Mouse (Mus musculus): ENCODE results near the gene Dgcr2. TPM values are rescaled to one million over a fixed set of nuclear protein-coding genes. Genes with fewer than 3 reads are reported as not detected.

Dgcr2 gene
- polyA plus RNA-seq, 1 experiment from 2014 or later, result 83.3 TPM

DNA sequence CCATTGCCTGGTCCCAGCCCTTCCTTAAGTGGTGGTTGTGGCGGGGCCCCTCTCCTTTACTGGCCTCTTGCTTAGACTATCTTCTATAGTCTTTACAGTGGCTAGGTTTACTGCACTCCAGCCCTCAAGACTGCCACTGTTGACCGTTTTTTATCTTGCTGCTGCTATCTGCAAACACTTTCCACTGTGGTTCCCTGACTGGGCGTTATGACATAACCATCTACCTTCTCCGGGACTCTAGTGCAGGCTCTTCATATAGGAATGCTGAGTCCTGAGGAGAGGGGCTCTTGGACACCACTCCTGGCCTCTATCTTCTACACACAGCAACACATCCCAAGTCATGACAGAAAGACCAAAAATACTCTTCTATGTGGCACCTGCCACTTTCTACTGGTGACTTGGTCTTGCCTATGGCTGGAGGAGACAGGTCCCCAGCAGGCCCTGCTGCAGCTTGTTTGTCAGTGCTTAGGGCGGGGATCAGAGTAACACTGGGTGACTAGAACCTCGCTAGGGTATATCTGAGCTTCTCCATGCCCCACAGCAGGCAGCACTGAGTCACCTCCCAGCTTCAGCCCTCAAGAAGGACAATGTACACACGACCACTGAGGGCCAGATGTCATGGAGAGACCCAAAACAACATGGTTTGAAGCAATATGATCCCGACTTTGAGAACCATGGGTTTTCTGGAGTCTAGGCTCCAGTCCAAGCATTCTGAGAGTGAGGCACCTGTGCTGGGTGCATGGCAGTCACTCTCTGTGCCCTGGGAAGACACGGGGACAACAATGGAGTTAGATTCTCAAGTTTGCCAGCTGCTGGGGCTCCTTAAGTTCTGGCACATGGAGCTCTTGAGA is 35.5 kb upstream of the Dgcr2 start:
- Histone ChIP-seq H3K9me3 (ENCODE audit: control insufficient read depth, low read length) (no peaks in the 10 kb centered on the region), H3K9ac (ENCODE audit: low read length) (no peak overlapping the region), H3K27ac (ENCODE audit: low read depth) (no peak overlapping the region), H3K36me3 (ENCODE audit: control insufficient read depth, insufficient read depth, low read length) (no peaks in the 10 kb centered on the region), H3K4me3 (ENCODE audit: low read depth, low read length) (no peak overlapping the region), H3K4me1 (replicated peaks; ENCODE audit: control insufficient read depth, insufficient read depth, low read length) (peaks cover under 1% of the 10 kb centered on the region; the same call in 1 of the 2 replicates), H3K4me2 (ENCODE audit: low read length) (no peak overlapping the region), H3K27me3 (replicated peaks; ENCODE audit: control insufficient read depth, insufficient read depth, low read length) (no peaks in the 10 kb centered on the region)
- ATAC-seq (replicated peaks; ENCODE audit: low FRiP score, low TSS enrichment, low read depth) (no peak), DNase-seq (ENCODE audit: low spot score) (no peak)
- 69% methylated on average over 9 of the region's 9 CpGs for WGBS

DNA sequence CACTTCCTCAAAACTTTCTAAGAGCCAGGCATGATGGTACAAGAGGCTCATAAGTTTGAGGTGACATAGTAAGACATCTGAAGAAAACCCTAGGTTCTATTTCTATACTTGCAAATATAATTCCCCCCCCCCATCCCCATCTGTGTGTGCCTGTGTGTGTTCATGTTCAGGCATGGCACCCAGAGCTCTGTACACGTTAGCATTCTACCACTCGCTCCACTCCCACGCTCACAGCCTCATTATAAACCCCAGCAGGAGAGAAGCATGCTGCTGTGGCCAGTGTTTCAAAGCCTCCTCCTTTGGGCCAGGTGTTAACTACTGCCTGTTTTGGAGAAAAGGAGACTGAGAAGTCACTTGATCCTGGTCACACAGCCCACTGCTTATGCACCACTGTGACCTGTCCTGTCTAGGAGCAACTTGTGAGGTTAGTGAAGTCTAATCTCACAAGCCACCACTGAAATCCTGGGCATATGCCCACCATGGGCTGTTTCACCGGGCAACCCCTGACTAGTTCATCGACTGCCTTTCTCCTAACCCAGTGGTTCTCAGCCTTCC is 33.6 kb upstream of the Dgcr2 start:
- Histone ChIP-seq H3K27ac (ENCODE audit: low read depth) (no peak overlapping the region), H3K4me3 (ENCODE audit: low read depth, low read length) (no peak overlapping the region), H3K4me1 (replicated peaks; ENCODE audit: control insufficient read depth, insufficient read depth, low read length) (peaks cover 1% of the 10 kb centered on the region; the same call in 1 of the 2 replicates), H3K36me3 (ENCODE audit: control insufficient read depth, insufficient read depth, low read length) (no peaks in the 10 kb centered on the region), H3K9ac (ENCODE audit: low read length) (no peak overlapping the region), H3K4me2 (ENCODE audit: low read length) (no peak overlapping the region), H3K27me3 (replicated peaks; ENCODE audit: control insufficient read depth, insufficient read depth, low read length) (no peaks in the 10 kb centered on the region), H3K9me3 (ENCODE audit: control insufficient read depth, low read length) (no peaks in the 10 kb centered on the region)
- 75% methylated on average over 5 of the region's 5 CpGs for WGBS
- no peak for DNase-seq (ENCODE audit: low spot score)
- ATAC-seq (replicated peaks; ENCODE audit: low FRiP score, low TSS enrichment, low read depth), result no peak

DNA sequence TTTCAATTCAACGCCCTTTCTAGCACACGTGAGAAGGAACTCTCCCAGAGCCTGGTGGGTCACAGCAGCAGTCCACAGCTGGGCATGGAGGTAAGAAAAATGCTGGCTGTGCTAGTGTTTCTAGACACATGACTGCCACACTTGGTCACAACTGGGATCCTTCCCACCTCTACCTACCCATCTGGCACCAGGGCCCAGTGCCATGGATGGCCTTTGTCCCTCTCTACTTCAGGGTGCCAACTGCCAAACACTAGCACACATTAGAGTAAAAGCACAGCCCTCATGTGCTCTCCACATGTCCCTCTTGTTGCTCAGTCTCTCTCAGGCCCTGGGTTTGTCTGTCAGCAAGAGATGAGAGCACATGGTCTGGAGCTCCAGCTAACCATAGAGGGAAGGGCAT is 31.3 kb upstream of the Dgcr2 start:
- DNase-seq (ENCODE audit: low spot score), result no peak
- WGBS, result 77% methylated on average over 2 of the region's 2 CpGs

DNA sequence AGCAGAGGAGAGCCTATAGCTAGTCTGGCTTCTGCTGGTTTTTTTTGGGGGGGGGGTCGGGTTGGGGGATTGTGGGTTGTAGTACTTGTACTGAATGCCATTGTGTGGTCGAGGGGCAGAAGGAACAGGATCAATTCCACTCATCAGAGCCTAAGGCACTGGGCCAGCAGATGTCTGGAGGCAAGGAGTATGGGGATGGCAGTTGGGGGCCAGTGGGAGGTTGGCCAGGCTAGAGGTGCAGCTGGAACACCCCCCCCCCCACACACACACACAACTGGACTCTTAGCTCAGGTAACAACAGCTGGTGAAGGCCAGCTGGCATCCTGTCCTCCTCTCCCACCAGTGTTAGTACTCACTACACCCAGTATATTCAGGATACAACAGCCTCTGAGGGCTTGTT is 30.8 kb upstream of the Dgcr2 start:
- H3K27ac ChIP-seq (ENCODE audit: low read depth), result peak overlapping the region; percentile 85; the same call in 1 of the 2 replicates
- H3K4me1 ChIP-seq (replicated peaks; ENCODE audit: control insufficient read depth, insufficient read depth, low read length), result peaks cover 6% of the 10 kb centered on the region; the same call in 1 of the 2 replicates
- 28% methylated on average over 2 of the region's 2 CpGs for WGBS
- H3K9me3 ChIP-seq (ENCODE audit: control insufficient read depth, low read length), result no peaks in the 10 kb centered on the region
- H3K27me3 ChIP-seq (replicated peaks; ENCODE audit: control insufficient read depth, insufficient read depth, low read length), result no peaks in the 10 kb centered on the region
- H3K4me2 ChIP-seq (ENCODE audit: low read length), result no peak overlapping the region; the same call in 1 of the 2 replicates
- H3K4me3 ChIP-seq (ENCODE audit: low read depth, low read length), result no peak overlapping the region
- no peak for ATAC-seq (replicated peaks; ENCODE audit: low FRiP score, low TSS enrichment, low read depth)
- DNase-seq (ENCODE audit: low spot score), result no peak
- H3K36me3 ChIP-seq (ENCODE audit: control insufficient read depth, insufficient read depth, low read length), result peaks cover 15% of the 10 kb centered on the region; the same call in 1 of the 2 replicates
- H3K9ac ChIP-seq (ENCODE audit: low read length), result no peak overlapping the region

More for the DNA sequence above, 31.3 kb upstream of the Dgcr2 start:
- peaks cover 6% of the 10 kb centered on the region; the same call in 1 of the 2 replicates for H3K4me1 ChIP-seq (replicated peaks; ENCODE audit: control insufficient read depth, insufficient read depth, low read length)
- no peak overlapping the region for H3K4me2 ChIP-seq (ENCODE audit: low read length)
- no peak for ATAC-seq (replicated peaks; ENCODE audit: low FRiP score, low TSS enrichment, low read depth)
- H3K27me3 ChIP-seq (replicated peaks; ENCODE audit: control insufficient read depth, insufficient read depth, low read length), result no peaks in the 10 kb centered on the region
- no peak overlapping the region for H3K4me3 ChIP-seq (ENCODE audit: low read depth, low read length)
- peaks cover 15% of the 10 kb centered on the region; the same call in 1 of the 2 replicates for H3K36me3 ChIP-seq (ENCODE audit: control insufficient read depth, insufficient read depth, low read length)
- no peak overlapping the region for H3K27ac ChIP-seq (ENCODE audit: low read depth)
- no peak overlapping the region for H3K9ac ChIP-seq (ENCODE audit: low read length)
- no peaks in the 10 kb centered on the region for H3K9me3 ChIP-seq (ENCODE audit: control insufficient read depth, low read length)

DNA sequence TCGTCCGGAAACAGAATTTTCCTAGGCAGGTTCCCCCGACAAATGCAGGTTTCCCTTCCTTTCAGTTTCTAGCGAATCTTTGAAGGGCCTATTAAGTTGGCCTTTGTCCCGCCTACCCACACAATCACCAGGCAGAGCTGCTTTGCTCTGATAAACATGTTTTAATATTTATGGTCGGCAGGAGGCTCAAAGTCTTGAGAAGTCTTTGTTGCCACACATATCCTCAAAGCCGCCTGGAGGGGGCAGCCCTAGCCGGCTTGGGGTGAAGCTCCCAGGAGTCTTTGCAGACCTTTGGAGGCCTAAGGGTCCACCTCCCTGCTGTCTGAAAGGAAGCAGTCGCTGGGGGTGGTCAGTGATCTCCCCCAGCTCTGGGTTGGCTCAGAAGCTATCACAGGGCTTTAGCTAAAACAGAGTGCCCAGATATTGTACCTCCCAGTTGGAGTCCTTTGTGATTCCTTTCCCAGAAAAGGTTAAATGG is 30.3 kb upstream of the Dgcr2 start:
- no peaks in the 10 kb centered on the region for H3K27me3 ChIP-seq (replicated peaks; ENCODE audit: control insufficient read depth, insufficient read depth, low read length)
- ATAC-seq (replicated peaks; ENCODE audit: low FRiP score, low TSS enrichment, low read depth), result peak; percentile 63
- H3K27ac ChIP-seq (ENCODE audit: low read depth), result peak overlapping the region; percentile 85
- WGBS, result 1% methylated on average over 9 of the region's 9 CpGs
- peak overlapping the region; percentile 97 for H3K4me2 ChIP-seq (ENCODE audit: low read length)
- H3K36me3 ChIP-seq (ENCODE audit: control insufficient read depth, insufficient read depth, low read length), result peaks cover 15% of the 10 kb centered on the region; the same call in 1 of the 2 replicates
- H3K9me3 ChIP-seq (ENCODE audit: control insufficient read depth, low read length), result no peaks in the 10 kb centered on the region
- peak overlapping the region; percentile 75 for H3K9ac ChIP-seq (ENCODE audit: low read length)
- H3K4me1 ChIP-seq (replicated peaks; ENCODE audit: control insufficient read depth, insufficient read depth, low read length), result peaks cover 6% of the 10 kb centered on the region; the same call in 1 of the 2 replicates
- H3K4me3 ChIP-seq (ENCODE audit: low read depth, low read length), result peak overlapping the region; percentile 66
- DNase-seq (ENCODE audit: low spot score), result peak; percentile 84

DNA sequence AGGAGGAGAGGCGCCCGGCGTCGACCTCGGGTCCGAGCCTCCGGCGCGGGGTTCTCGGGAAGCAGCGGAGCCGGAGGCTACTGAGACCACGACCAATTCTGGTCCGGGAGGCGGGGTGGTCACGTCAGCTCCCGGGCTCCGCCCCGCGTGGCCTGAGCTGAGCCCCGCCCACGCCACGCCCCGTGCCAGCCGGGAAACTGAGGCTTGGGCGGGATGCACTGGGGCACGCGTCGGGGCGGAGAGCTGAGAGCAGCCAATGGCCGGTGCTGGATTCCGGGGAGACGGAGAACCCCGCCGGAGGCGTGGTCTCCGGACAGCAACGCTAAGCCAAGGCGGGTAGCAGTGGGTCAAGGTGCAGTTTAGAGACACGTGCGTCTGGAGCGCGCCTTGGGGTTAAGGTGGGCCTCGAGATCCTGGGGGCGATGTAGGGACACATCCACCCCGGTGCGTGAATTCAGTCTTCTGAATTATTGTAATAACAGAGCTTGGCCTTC is 29.8 kb upstream of the Dgcr2 start, which contains the start of gene Slc25a1:
TSS of gene Slc25a1 (minus strand) at position 133 of the 494 bp plus-strand sequence.
- Histone ChIP-seq H3K27ac (ENCODE audit: low read depth) (peak within 1 kb of the TSS; percentile 85), H3K4me3 (ENCODE audit: low read depth, low read length) (peak within 1 kb of the TSS; percentile 66), H3K27me3 (replicated peaks; ENCODE audit: control insufficient read depth, insufficient read depth, low read length) (no peaks in the 10 kb centered on the region), H3K9me3 (ENCODE audit: control insufficient read depth, low read length) (no peaks in the 10 kb centered on the region), H3K36me3 (ENCODE audit: control insufficient read depth, insufficient read depth, low read length) (peaks cover 15% of the 10 kb centered on the region; the same call in 1 of the 2 replicates), H3K4me2 (ENCODE audit: low read length) (peak within 1 kb of the TSS; percentile 97), H3K9ac (ENCODE audit: low read length) (peak within 1 kb of the TSS; percentile 75), H3K4me1 (replicated peaks; ENCODE audit: control insufficient read depth, insufficient read depth, low read length) (peaks cover 6% of the 10 kb centered on the region; the same call in 1 of the 2 replicates)
- 0% methylated on average over 47 of the region's 47 CpGs for WGBS
- ATAC-seq (replicated peaks; ENCODE audit: low FRiP score, low TSS enrichment, low read depth), result peak; percentile 82
- DNase-seq (ENCODE audit: low spot score), result peak; percentile 85

DNA sequence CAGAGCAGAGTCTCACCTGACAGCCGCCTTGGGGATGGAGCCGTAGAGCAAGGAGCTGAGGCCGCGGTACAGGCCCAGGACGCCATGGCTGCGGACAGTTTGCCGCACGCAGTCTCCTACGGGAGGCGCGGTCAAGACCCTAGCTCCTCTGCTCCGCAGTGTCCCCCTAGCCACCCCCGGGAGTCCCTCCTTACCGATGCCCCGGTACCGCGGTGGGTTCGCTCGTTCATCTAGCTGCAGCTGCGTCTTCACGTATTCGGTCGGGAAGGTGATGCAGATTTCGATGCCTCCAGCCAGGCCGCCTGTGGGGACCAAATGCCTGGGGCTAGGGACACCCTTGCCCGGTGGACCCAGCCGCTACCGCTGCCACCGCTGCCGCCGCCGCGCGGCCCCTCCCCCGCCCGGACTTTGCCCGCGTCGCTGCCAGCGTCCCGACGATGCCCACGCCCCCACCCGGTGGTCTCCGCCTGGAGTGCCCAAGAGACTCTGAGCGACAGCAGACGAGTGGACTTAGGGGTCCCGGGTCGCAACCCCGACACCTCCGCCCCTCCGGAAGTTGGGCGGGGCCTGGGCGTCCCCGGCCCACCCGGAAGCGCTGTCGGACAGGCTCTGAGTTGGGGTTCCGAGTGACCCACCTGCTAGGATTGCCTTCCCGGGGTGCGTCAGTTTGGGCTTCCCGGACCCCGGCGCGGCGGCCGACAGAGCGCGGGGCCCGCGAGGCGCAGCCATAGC is 29.2 kb upstream of the Dgcr2 start:
- Histone ChIP-seq H3K4me2 (ENCODE audit: low read length) (peak overlapping the region; percentile 97), H3K27me3 (replicated peaks; ENCODE audit: control insufficient read depth, insufficient read depth, low read length) (no peaks in the 10 kb centered on the region), H3K27ac (ENCODE audit: low read depth) (peak overlapping the region; percentile 85), H3K4me1 (replicated peaks; ENCODE audit: control insufficient read depth, insufficient read depth, low read length) (peaks cover 9% of the 10 kb centered on the region), H3K4me3 (ENCODE audit: low read depth, low read length) (peak overlapping the region; percentile 66), H3K9me3 (ENCODE audit: control insufficient read depth, low read length) (no peaks in the 10 kb centered on the region), H3K9ac (ENCODE audit: low read length) (peak overlapping the region; percentile 75), H3K36me3 (ENCODE audit: control insufficient read depth, insufficient read depth, low read length) (peaks cover 15% of the 10 kb centered on the region; the same call in 1 of the 2 replicates)
- DNase-seq (ENCODE audit: low spot score) (peak; percentile 80), ATAC-seq (replicated peaks; ENCODE audit: low FRiP score, low TSS enrichment, low read depth) (peak; percentile 22; the same call in 1 of the 2 replicates)
- WGBS, result under 1% methylated on average over 67 of the region's 72 CpGs

DNA sequence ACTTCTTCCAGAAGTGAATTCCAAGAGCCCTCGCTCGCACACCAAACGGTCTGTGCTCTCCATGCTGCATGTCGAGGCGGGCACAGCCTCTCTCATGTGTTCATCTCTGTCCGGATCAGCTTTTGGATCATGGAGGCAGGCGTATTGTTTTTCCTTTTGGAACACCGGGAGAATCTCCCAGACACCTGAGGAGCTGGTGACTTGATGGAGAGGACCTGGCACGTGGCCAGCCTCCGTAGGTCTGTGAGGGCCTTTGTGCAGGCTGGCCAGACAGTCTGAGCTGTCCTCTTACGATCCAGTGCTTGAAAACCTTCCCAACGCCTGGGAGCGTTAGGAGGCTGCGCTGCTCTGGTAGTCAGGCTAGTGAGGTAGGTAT is 23.8 kb upstream of the Dgcr2 start:
- Histone ChIP-seq H3K9ac (ENCODE audit: low read length) (peak overlapping the region; percentile 90), H3K4me1 (replicated peaks; ENCODE audit: control insufficient read depth, insufficient read depth, low read length) (peaks cover 22% of the 10 kb centered on the region), H3K27ac (ENCODE audit: low read depth) (peak overlapping the region; percentile 77), H3K27me3 (replicated peaks; ENCODE audit: control insufficient read depth, insufficient read depth, low read length) (peaks cover 26% of the 10 kb centered on the region), H3K9me3 (ENCODE audit: control insufficient read depth, low read length) (no peaks in the 10 kb centered on the region), H3K4me3 (ENCODE audit: low read depth, low read length) (peak overlapping the region; percentile 98), H3K36me3 (ENCODE audit: control insufficient read depth, insufficient read depth, low read length) (peaks cover 15% of the 10 kb centered on the region; the same call in 1 of the 2 replicates), H3K4me2 (ENCODE audit: low read length) (peak overlapping the region; percentile 97)
- whole genome bisulfite sequencing, result under 1% methylated on average over 14 of the region's 14 CpGs
- DNase-seq (ENCODE audit: low spot score) (no peak), ATAC-seq (replicated peaks; ENCODE audit: low FRiP score, low TSS enrichment, low read depth) (peak; percentile 20)
